Mouse (Mus musculus) splenic B cell, adult 2 months (primary cell): ENCODE measurements around the gene Odc1.
A peak's percentile ranks its signal among the peaks of the same experiment; 100 is the strongest.
"Not testable (repeated sequence)": the region's sequence is repeated elsewhere in the genome, so short reads cannot be mapped to it uniquely, and the experiment has no call there.

Experiments
- DNase-seq: peaks from one replicate; pipeline ENCODE4 v3.0.0-alpha.2; 2011; ENCODE audit warnings: low read depth, low spot score
- H3K27me3 ChIP-seq: 2 replicates; pipeline ENCODE4 v1.6.1; 2012; ENCODE audit warnings: mild to moderate bottlenecking, low read length, moderate library complexity, mixed read lengths; ENCODE audit not compliant: control insufficient read depth, poor library complexity, insufficient read depth, severe bottlenecking
- H3K36me3 ChIP-seq: 2 replicates; pipeline ENCODE4 v1.6.1; 2012; ENCODE audit warnings: mild to moderate bottlenecking, low read length, moderate library complexity, mixed read lengths; ENCODE audit not compliant: control insufficient read depth, poor library complexity, insufficient read depth, severe bottlenecking

Odc1 gene

DNA sequence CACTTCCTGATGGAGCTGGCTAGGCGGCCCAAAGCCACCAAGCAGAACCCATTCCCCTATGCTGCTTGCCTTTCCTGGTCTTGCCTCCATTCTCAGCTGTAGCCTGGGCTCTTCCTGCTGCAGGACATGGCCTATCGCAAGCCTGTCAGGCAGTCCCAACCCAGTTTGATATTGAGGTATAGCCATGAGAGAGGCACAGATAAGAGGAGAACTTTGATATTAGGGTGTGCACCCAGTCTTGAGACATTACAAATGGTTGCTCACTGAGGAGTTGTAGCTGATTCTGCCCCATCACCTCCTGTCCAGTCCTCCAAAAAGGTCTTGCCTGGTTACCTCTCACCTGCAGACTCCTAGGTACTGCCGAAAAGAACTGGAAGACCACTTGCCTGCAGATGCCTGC, 6.5 kb upstream of the Odc1 start:
- Histone ChIP-seq H3K36me3 (no peaks in the 10 kb centered on the region), H3K27me3 (no peaks in the 10 kb centered on the region)
- DNase-seq, result no peak

DNA sequence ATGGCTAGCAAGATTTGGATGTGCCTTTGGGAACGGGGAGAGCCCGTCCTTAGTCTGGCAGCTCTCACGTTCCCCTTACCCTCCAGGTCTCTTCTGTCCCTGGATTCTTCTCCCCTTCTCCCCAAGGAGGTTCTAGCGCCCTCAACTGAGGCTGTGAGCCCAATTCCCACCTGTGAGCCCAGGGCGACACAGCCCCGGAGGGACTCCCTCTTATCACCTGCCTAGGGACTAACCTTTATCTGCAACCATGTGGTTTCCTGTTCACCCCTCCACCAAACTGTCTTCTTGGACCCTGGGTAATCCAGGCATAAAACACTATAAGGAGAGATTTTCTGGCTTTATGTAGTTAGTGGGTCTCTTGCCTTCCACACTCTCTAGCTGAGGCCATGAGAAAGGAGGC, 5.6 kb upstream of the Odc1 start:
- H3K27me3 ChIP-seq, result no peaks in the 10 kb centered on the region
- no peaks in the 10 kb centered on the region for H3K36me3 ChIP-seq
- no peak for DNase-seq

DNA sequence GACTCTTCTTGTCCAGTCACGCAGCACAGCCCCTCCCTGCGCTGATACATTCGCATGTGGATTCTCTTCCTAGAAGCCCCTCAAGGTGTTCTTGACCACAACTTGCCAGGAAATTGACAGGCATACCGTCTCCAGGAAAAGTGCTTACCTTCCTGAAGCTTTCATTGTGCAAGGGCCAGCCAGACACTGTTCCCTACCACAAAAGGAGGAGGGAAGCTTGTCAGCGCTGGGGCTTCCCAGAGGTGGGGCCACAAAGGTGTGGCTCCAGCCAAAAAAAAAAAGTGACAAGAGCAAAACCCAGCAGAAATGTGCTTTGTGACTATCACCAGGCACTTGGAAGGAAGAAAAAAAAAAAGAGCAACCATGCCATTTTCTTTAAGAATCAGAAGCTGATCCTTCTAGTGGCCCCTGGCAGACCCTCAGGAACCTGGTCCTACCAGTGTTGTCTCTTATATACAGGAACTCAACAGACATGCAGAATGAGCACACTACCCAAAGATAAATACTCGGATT, 4.5 kb upstream of the Odc1 start:
- no peak for DNase-seq
- H3K27me3 ChIP-seq, result no peaks in the 10 kb centered on the region
- H3K36me3 ChIP-seq, result no peaks in the 10 kb centered on the region

DNA sequence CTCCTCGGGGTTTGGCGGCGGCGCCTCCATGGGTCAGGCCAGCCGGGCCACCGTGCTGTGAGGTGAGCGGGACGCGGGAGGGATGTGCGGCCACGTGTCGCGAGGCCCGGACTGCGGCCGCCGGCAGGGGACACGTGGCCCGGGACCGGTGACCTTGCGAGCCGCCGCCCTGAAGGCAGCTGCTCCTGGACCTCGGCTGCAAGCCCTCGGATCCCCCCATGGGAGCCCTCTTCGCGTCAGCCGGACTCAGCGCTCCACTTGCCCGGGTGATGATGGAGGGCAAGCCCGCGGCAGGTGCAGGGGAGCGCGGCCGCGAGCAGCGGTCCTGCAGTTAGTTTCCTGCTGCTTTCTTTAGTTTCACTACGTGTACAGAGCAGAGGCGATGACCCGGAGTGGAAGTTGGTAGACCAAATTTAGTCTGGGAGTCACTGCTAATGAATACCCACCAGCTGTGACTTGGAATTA, 545 bp downstream of the Odc1 start:
- H3K27me3 ChIP-seq, result no peaks in the 10 kb centered on the region
- peaks cover 5% of the 10 kb centered on the region; the same call in 1 of the 2 replicates for H3K36me3 ChIP-seq
- DNase-seq, result peak; percentile 66

DNA sequence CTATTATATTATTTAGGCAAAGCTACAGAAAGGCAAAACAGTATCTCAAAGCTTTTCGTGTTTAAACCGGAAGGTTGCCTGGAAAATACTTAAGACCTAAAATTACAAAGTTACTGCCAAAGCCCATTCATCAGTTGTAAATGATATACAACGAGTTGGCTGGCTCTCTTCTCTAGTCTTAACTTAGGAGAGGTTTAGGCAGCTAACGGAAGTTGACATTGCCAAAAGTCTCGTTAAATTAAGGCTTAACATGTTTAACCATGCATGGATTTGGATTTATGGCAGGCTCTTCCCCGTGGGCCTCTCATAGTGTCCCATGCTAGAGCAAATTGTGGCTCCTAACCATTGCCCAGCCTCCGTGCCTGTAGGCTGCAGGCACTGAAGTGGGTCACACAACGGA, 1.3 kb downstream of the Odc1 start:
- DNase-seq, result no peak

DNA sequence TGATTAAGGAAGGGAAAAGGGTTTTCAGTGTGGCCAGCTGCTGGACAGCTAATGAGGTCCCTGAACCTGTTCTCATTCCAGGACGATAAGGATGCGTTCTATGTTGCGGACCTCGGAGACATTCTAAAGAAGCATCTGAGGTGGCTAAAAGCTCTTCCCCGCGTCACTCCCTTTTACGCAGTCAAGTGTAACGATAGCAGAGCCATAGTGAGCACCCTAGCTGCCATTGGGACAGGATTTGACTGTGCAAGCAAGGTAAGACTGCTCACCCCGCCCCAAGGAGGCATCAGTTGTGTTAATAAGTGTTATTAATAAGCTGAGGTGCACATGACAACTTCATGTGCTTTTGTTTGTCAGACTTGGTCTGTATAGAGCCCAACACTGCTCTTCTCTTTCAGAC, 3.0 kb downstream of the Odc1 start:
- H3K36me3 ChIP-seq, result peaks cover 12% of the 10 kb centered on the region
- not testable (repeated sequence) for DNase-seq, H3K27me3 ChIP-seq

More for the DNA sequence above, 1.3 kb downstream of the Odc1 start:
- Histone ChIP-seq H3K27me3 (no peaks in the 10 kb centered on the region), H3K36me3 (peaks cover 5% of the 10 kb centered on the region; the same call in 1 of the 2 replicates)

DNA sequence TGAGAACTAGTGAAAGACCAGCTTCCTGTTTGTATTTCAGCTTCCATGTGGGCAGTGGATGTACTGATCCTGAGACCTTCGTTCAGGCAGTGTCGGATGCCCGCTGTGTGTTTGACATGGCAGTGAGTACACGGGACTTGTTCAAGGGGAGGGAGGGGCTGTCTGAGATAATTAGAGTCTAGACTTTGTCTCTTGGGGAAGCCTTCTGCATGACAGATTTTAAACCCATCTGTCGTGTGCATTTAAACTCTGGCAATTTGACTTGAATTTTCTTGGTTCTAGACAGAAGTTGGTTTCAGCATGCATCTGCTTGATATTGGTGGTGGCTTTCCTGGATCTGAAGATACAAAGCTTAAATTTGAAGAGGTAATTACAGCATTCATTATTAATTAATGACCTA, 3.9 kb downstream of the Odc1 start:
- no peak for DNase-seq
- no peaks in the 10 kb centered on the region for H3K27me3 ChIP-seq

DNA sequence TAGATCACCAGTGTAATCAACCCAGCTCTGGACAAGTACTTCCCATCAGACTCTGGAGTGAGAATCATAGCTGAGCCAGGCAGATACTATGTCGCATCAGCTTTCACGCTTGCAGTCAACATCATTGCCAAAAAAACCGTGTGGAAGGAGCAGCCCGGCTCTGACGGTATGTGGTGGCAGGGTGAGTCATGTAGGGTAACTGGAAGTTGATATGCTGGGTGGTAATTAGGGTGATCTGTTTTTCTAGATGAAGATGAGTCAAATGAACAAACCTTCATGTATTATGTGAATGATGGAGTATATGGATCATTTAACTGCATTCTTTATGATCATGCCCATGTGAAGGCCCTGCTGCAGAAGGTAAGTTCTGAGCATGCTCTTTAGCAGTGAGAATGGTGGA, 4.8 kb downstream of the Odc1 start:
- H3K27me3 ChIP-seq, DNase-seq: not testable (repeated sequence)
- peaks cover 12% of the 10 kb centered on the region for H3K36me3 ChIP-seq

More for the DNA sequence above, 3.9 kb downstream of the Odc1 start:
- H3K36me3 ChIP-seq, result peaks cover 12% of the 10 kb centered on the region

DNA sequence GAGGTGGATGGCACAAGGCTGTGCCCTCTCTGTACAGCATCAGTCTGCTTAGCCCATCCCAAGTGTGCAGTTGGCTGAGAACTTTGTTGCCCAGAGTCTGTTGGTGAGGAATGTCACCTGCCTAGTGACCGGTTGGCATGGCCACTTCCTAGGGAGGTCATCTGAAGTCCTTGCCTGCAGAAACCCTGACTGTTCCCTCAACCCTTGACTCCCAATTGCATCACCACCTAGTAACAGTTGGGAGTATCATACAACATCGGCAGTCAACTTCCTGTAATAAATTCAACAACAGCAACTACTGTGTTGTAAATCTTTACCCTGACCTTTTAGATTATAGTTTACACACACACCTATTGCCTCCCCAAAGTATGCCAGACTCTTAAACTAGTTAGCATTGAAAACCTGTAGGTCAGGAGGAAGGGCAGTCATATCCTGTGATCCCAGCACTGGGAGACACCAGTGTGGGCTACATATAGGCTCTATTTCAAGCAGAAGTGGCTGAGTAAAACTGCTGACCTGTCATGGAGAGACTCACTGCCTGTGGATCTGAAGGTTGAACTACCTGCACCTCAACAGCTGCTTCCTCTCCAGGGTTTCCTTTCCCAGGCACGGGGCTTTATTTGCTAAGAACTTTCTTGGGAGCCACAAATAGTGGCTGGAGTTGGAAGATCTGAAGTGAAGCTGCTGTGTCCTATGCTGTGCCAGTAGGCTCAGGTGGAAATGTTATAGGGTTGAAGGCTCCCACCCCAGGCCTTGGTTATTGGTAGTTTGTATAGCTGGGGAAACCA, 6.8 kb downstream of the Odc1 start:
- Histone ChIP-seq H3K27me3 (no peaks in the 10 kb centered on the region), H3K36me3 (peaks cover 12% of the 10 kb centered on the region)
- DNase-seq, result no peak

DNA sequence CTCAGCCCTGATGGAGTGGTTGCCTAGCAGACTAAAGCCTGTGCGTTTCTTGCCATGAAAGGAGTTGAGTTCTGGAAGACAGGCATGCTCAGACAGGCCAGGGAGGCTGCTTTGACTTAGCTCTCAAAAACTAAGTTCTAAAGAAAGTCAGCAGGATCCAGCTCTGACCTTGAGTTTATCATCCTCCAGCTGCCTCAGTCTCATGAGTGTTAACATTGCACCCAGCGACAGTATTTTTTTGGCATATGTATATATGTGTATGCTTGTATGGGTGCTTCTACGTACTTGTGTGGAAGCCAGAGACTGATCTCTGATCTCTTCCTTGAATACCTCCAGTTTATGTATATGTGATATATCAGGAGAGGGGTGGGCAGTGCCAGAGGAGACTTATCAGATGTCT, 7.8 kb downstream of the Odc1 start:
- Histone ChIP-seq H3K27me3 (no peaks in the 10 kb centered on the region), H3K36me3 (peaks cover 12% of the 10 kb centered on the region)
- no peak for DNase-seq

DNA sequence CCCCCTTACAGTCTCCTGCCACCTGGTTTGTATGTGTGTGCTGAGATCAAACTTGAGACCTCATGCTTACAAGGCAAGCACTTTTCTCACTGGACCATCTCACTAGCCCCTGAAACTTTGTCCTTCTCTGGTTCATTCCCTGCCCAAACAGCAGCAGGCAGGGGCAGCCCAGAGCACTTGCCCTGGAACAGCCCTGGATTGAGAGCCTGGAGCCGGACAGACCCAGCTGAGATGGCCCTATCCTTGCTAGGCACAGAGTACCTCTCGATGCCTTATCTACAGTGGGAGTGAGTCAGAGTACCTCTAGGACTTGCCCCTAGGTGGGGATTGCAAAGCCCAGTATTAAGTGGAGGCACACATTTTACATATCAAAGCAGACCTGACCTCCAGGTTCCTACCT, 8.4 kb downstream of the Odc1 start:
- Histone ChIP-seq H3K36me3 (peaks cover 12% of the 10 kb centered on the region), H3K27me3 (no peaks in the 10 kb centered on the region)
- DNase-seq, result no peak

DNA sequence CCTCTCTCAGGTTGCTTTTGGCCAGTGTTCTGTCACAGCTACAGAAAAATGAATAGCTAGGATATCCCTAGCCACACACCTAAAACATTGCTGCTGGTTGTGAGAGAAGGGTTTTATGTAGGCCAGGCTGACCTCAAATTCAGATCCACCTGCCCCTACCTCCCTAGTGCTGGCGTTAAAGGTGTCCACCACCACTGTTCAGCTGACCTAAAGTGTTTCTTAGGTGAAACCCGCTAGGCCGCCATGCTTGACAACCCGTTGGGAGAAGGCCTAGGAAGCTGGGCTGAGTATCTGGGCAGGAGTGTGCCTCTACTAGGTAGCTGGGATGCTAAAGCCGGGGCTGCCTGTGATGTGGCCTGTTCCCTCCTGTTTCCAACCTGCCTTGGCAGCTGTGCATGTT, 9.0 kb downstream of the Odc1 start:
- H3K36me3 ChIP-seq, result peaks cover 10% of the 10 kb centered on the region
- no peaks in the 10 kb centered on the region for H3K27me3 ChIP-seq
- DNase-seq, result no peak

DNA sequence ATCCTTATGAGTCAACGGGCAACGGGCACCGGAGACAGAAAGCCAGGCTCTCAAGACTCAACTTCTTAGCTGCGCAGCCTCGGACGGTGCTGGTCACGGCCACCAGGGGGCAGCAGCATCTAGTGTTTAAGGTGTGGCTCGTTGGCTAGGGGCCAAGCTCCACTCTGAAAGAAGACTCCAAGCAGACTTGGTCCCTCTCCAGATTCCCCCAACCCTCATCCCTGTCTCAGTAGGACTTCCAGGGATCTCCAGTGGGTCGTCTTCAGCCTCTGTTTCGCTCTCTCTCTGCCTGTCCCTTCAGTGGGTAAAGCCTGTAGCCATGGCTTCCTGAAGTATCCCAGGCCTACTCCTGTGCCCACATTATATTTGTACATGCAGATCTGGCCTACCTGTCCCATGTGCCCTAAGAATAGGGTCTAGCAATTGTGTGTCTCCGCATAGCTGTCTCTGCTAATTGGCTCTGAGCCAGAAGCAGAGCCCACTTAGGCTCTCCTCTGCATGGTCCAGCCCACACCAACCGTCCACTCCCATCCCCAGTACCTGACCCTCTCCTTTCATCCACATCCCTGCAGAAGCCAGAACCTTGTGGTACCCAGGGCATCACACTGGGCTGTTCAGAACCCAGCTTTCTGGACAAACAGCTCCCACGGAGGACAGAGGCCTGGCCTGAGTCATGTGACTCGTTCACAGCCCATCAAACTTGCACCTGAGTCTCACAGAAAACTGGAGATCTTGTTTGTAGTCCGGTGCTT, 9.8 kb downstream of the Odc1 start:
- peak; percentile 89 for DNase-seq
- H3K27me3 ChIP-seq, result no peaks in the 10 kb centered on the region
- H3K36me3 ChIP-seq, result peaks cover 8% of the 10 kb centered on the region

DNA sequence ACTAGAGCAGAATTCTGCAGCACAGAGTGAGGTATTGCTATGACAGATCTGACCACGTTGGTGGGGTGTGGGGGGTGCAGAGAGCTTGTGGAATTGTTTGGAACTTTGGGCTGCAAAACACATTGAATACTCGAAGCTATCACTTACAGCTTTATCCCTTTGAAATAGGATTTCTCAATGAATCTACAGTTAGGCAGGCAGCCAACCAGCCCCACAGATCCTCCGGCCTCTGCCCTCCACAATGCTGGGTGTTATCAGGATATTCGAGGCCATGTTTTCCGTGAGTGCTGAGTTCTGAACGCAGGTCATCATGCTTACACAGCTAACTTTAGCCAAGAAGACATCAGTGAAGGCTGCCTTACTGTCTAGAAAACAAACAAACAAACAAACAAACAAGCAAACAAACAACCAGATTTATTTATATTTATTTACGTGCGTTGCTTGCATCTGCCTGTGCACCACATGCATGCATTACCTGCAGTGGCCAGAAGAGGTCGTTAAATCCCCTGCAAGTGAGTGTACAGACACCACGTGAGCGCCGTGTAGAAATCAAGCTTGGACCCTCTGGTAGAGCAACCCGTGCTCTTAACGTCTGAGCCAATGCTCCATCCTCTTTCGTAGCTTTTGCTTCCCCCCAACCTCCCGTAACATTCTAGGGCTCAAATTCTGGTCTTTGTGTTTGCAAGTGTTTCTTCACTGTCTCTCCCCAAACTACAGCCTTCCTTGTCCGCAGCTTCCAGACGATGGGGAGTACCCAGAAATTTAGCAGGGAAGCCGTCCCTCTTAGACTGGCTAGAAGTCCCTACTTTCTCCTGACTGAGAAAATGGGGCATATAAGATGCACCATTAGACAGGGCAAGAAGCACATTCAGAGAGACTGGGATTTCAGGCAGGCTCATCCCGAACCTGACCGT, 12.1 kb downstream of the Odc1 start:
- peaks cover 1% of the 10 kb centered on the region; the same call in 1 of the 2 replicates for H3K36me3 ChIP-seq
- H3K27me3 ChIP-seq, result no peaks in the 10 kb centered on the region
- DNase-seq, result peak; percentile 63
